Mouse (Mus musculus): Measurements from ENCODE around the gene Rbm47. TPM values are rescaled to one million over a fixed set of nuclear protein-coding genes. Genes with fewer than 3 reads are reported as not detected.
"Not testable (repeated sequence)": the region's sequence is repeated elsewhere in the genome, so short reads cannot be mapped to it uniquely, and the experiment has no call there.

Gene Rbm47
- polyA plus RNA-seq, 1 experiment from 2014 or later = 45.6 TPM

GRCm38 (mm10) chr5:66195323-66195722, 22.4 kb upstream of the Rbm47 start:
- H3K9me3 ChIP-seq (ENCODE audit: control insufficient read depth, low read length) = no peaks in the 10 kb centered on the region
- 80% methylated on average over 10 of the region's 10 CpGs for WGBS
- no peaks in the 10 kb centered on the region for H3K36me3 ChIP-seq (ENCODE audit: control insufficient read depth, insufficient read depth, low read length)
- ATAC-seq (ENCODE audit: low FRiP score, low TSS enrichment) = no peak
- H3K4me3 ChIP-seq (ENCODE audit: low read length) = no peak overlapping the region
- H3K9ac ChIP-seq (ENCODE audit: low read depth, low read length) = no peak overlapping the region
- no peak overlapping the region for H3K27ac ChIP-seq (ENCODE audit: low read depth, low read length)
- no peaks in the 10 kb centered on the region for H3K4me1 ChIP-seq (ENCODE audit: control insufficient read depth, insufficient read depth, low read length)
- no peaks in the 10 kb centered on the region for H3K27me3 ChIP-seq (ENCODE audit: control insufficient read depth, insufficient read depth, low read length)
- no peak overlapping the region for H3K4me2 ChIP-seq (replicated peaks; ENCODE audit: low read depth, low read length)

DNA sequence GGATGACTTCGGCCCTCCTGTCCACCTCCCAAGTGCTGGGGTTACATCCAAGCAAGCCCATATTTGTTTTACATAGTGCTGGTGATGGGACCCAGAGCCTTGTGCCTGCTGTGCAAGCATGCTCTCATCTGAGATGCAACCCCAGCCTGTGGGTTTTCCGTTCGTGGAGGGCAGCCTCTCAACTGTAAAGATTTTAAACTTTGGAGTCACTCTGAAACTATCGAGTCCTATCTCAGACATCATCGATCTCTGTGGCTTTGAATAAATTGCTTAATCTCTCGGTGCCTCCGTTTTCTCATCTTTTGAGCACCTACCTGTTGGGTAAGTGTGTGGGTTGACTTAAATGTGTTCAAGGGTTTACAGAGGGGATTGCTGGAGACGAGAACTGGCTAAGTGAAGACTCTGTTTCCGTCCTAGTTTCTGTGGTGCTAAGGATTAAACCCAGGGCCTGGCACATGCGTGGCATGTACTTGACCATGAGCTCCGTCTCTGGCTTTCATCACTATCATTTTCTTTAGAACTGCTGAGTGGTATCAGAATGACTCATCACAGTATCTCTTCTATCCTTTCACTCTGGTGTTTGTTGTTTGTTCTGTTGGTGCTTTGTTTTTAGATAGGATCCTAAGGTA, 20.4 kb upstream of the Rbm47 start:
- Histone ChIP-seq H3K36me3 (ENCODE audit: control insufficient read depth, insufficient read depth, low read length) (no peaks in the 10 kb centered on the region), H3K27ac (ENCODE audit: low read depth, low read length) (no peak overlapping the region), H3K9ac (ENCODE audit: low read depth, low read length) (no peak overlapping the region), H3K4me1 (ENCODE audit: control insufficient read depth, insufficient read depth, low read length) (no peaks in the 10 kb centered on the region), H3K27me3 (ENCODE audit: control insufficient read depth, insufficient read depth, low read length) (no peaks in the 10 kb centered on the region), H3K4me3 (ENCODE audit: low read length) (no peak overlapping the region), H3K4me2 (replicated peaks; ENCODE audit: low read depth, low read length) (no peak overlapping the region), H3K9me3 (ENCODE audit: control insufficient read depth, low read length) (no peaks in the 10 kb centered on the region)
- WGBS = 92% methylated on average over 11 of the region's 11 CpGs
- ATAC-seq (ENCODE audit: low FRiP score, low TSS enrichment) = no peak

DNA sequence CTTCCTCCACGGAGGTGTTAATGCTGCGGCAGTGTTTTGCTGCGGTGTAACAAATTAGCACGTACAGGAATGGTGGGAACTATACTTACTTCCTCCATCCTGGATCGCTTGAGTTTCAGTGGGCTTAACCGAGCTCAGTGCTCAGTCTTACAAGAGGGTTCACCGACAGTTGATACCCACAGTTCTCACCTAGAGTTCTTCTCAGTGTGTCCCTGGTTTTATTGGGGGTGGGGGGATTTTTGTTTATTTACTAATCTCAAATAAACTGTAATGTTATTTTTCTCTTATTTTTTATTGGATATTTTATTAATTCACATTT, 18.2 kb upstream of the Rbm47 start:
- Histone ChIP-seq H3K27ac (ENCODE audit: low read depth, low read length) (no peak overlapping the region), H3K9ac (ENCODE audit: low read depth, low read length) (no peak overlapping the region), H3K36me3 (ENCODE audit: control insufficient read depth, insufficient read depth, low read length) (no peaks in the 10 kb centered on the region), H3K4me2 (replicated peaks; ENCODE audit: low read depth, low read length) (no peak overlapping the region), H3K9me3 (ENCODE audit: control insufficient read depth, low read length) (no peaks in the 10 kb centered on the region), H3K27me3 (ENCODE audit: control insufficient read depth, insufficient read depth, low read length) (no peaks in the 10 kb centered on the region), H3K4me1 (ENCODE audit: control insufficient read depth, insufficient read depth, low read length) (no peaks in the 10 kb centered on the region), H3K4me3 (ENCODE audit: low read length) (no peak overlapping the region)
- ATAC-seq (ENCODE audit: low FRiP score, low TSS enrichment) = no peak
- 80% methylated on average over 7 of the region's 7 CpGs for WGBS

- Histone ChIP-seq H3K9ac (ENCODE audit: low read depth, low read length) (no peak overlapping the region), H3K4me2 (replicated peaks; ENCODE audit: low read depth, low read length) (no peak overlapping the region), H3K4me1 (ENCODE audit: control insufficient read depth, insufficient read depth, low read length) (no peaks in the 10 kb centered on the region), H3K27ac (ENCODE audit: low read depth, low read length) (no peak overlapping the region), H3K27me3 (ENCODE audit: control insufficient read depth, insufficient read depth, low read length) (no peaks in the 10 kb centered on the region), H3K9me3 (ENCODE audit: control insufficient read depth, low read length) (no peaks in the 10 kb centered on the region), H3K36me3 (ENCODE audit: control insufficient read depth, insufficient read depth, low read length) (no peaks in the 10 kb centered on the region), H3K4me3 (ENCODE audit: low read length) (no peak overlapping the region)
- WGBS = 68% methylated on average over 16 of the region's 16 CpGs
- ATAC-seq (ENCODE audit: low FRiP score, low TSS enrichment) = no peak
These were observed 17.7 kb upstream of the Rbm47 start for GRCm38 (mm10) chr5:66190481-66191184.

GRCm38 (mm10) chr5:66188591-66188990, 15.7 kb upstream of the Rbm47 start:
- not testable (repeated sequence) for H3K4me3 ChIP-seq (ENCODE audit: low read length); H3K4me1 ChIP-seq (ENCODE audit: control insufficient read depth, insufficient read depth, low read length); H3K27ac ChIP-seq (ENCODE audit: low read depth, low read length); H3K27me3 ChIP-seq (ENCODE audit: control insufficient read depth, insufficient read depth, low read length); ATAC-seq (ENCODE audit: low FRiP score, low TSS enrichment); H3K9me3 ChIP-seq (ENCODE audit: control insufficient read depth, low read length); H3K4me2 ChIP-seq (replicated peaks; ENCODE audit: low read depth, low read length); H3K36me3 ChIP-seq (ENCODE audit: control insufficient read depth, insufficient read depth, low read length); H3K9ac ChIP-seq (ENCODE audit: low read depth, low read length)
- WGBS = 88% methylated on average over 6 of the region's 7 CpGs

DNA sequence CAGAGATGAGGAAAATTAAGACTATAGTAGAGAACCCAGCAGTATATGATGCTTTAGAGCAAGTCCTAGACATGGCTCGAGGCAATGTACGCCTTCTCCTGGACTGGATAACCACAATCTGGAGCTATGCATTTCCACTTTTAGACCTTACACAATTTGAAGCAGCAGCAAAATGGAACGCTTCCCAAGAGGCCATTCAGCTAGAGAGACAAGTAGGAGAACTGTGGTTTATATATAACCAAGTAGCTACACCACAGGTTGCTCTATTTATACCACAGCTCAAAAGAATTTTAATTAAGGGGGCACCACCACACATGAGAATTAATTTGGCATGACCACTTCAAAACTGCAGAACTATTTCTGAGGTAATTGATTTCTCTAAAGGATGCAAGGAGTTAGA, 9.2 kb upstream of the Rbm47 start:
- WGBS = 73% methylated on average over 3 of the region's 3 CpGs
- H3K4me2 ChIP-seq (replicated peaks; ENCODE audit: low read depth, low read length) = 0 out of 2 replicates have a peak overlapping the region, but pooled peaks have one; percentile 6
- H3K4me1 ChIP-seq (ENCODE audit: control insufficient read depth, insufficient read depth, low read length) = no peaks in the 10 kb centered on the region

GRCm38 (mm10) chr5:66174160-66174837, 1.4 kb upstream of the Rbm47 start:
- no peak overlapping the region for H3K4me2 ChIP-seq (replicated peaks; ENCODE audit: low read depth, low read length)
- no peaks in the 10 kb centered on the region for H3K36me3 ChIP-seq (ENCODE audit: control insufficient read depth, insufficient read depth, low read length)
- H3K4me1 ChIP-seq (ENCODE audit: control insufficient read depth, insufficient read depth, low read length) = no peaks in the 10 kb centered on the region
- H3K4me3 ChIP-seq (ENCODE audit: low read length) = no peak overlapping the region
- H3K9me3 ChIP-seq (ENCODE audit: control insufficient read depth, low read length) = peaks cover 2% of the 10 kb centered on the region; the same call in 1 of the 2 replicates
- H3K27ac ChIP-seq (ENCODE audit: low read depth, low read length) = no peak overlapping the region
- H3K9ac ChIP-seq (ENCODE audit: low read depth, low read length) = no peak overlapping the region
- ATAC-seq (ENCODE audit: low FRiP score, low TSS enrichment) = no peak
- H3K27me3 ChIP-seq (ENCODE audit: control insufficient read depth, insufficient read depth, low read length) = no peaks in the 10 kb centered on the region
- WGBS = 65% methylated on average over 23 of the region's 23 CpGs

More for the DNA sequence above, 9.2 kb upstream of the Rbm47 start:
- Histone ChIP-seq H3K27me3 (ENCODE audit: control insufficient read depth, insufficient read depth, low read length) (no peaks in the 10 kb centered on the region), H3K27ac (ENCODE audit: low read depth, low read length) (no peak overlapping the region), H3K9ac (ENCODE audit: low read depth, low read length) (no peak overlapping the region), H3K36me3 (ENCODE audit: control insufficient read depth, insufficient read depth, low read length) (no peaks in the 10 kb centered on the region), H3K4me3 (ENCODE audit: low read length) (no peak overlapping the region), H3K9me3 (ENCODE audit: control insufficient read depth, low read length) (no peaks in the 10 kb centered on the region)
- ATAC-seq (ENCODE audit: low FRiP score, low TSS enrichment) = no peak

- H3K4me3 ChIP-seq (ENCODE audit: low read length) = no peak overlapping the region
- no peaks in the 10 kb centered on the region for H3K9me3 ChIP-seq (ENCODE audit: control insufficient read depth, low read length)
- H3K27me3 ChIP-seq (ENCODE audit: control insufficient read depth, insufficient read depth, low read length) = no peaks in the 10 kb centered on the region
- no peak for ATAC-seq (ENCODE audit: low FRiP score, low TSS enrichment)
- H3K4me1 ChIP-seq (ENCODE audit: control insufficient read depth, insufficient read depth, low read length) = no peaks in the 10 kb centered on the region
- H3K27ac ChIP-seq (ENCODE audit: low read depth, low read length) = no peak overlapping the region
- no peak overlapping the region for H3K4me2 ChIP-seq (replicated peaks; ENCODE audit: low read depth, low read length)
- H3K9ac ChIP-seq (ENCODE audit: low read depth, low read length) = no peak overlapping the region
- 65% methylated on average over 9 of the region's 9 CpGs for WGBS
- H3K36me3 ChIP-seq (ENCODE audit: control insufficient read depth, insufficient read depth, low read length) = no peaks in the 10 kb centered on the region
These were observed 2.3 kb downstream of the Rbm47 start for GRCm38 (mm10) chr5:66170591-66170990.

- ATAC-seq (ENCODE audit: low FRiP score, low TSS enrichment) = no peak
- no peak overlapping the region for H3K4me2 ChIP-seq (replicated peaks; ENCODE audit: low read depth, low read length)
- H3K4me3 ChIP-seq (ENCODE audit: low read length) = no peak overlapping the region
- H3K27ac ChIP-seq (ENCODE audit: low read depth, low read length) = no peak overlapping the region
- no peaks in the 10 kb centered on the region for H3K36me3 ChIP-seq (ENCODE audit: control insufficient read depth, insufficient read depth, low read length)
- WGBS = 88% methylated on average over 2 of the region's 2 CpGs
- H3K4me1 ChIP-seq (ENCODE audit: control insufficient read depth, insufficient read depth, low read length) = no peaks in the 10 kb centered on the region
- H3K9me3 ChIP-seq (ENCODE audit: control insufficient read depth, low read length) = no peaks in the 10 kb centered on the region
- H3K27me3 ChIP-seq (ENCODE audit: control insufficient read depth, insufficient read depth, low read length) = no peaks in the 10 kb centered on the region
- no peak overlapping the region for H3K9ac ChIP-seq (ENCODE audit: low read depth, low read length)
These were observed 3.8 kb downstream of the Rbm47 start for GRCm38 (mm10) chr5:66169099-66169485.

Measured in kidney, embryonic 14.5 days (tissue).